Mouse (Mus musculus) kidney, embryonic 15.5 days (tissue): Measurements from ENCODE around the gene Rabepk. TPM values are rescaled to one million over a fixed set of nuclear protein-coding genes. Genes with fewer than 3 reads are reported as not detected.

Experiments
- polyA plus RNA-seq: library from polyadenylated mRNA; unstranded; fragments of >200 nt; fragmentation: Nextera tagmentation; extraction: Ambion mirVana; gene quantifications from 2 replicates; pipeline ENCODE4 v1.2.1, GENCODE M21; 2015

Gene Rabepk
- polyA plus RNA-seq, 1 experiment from 2014 or later: 36.3 TPM

Other genes starting within 250 kb of the Rabepk start
- 81.3 and 84.6 TPM in 2 replicates for gene Gapvd1, start 44.7 kb downstream of the Rabepk start, polyA plus RNA-seq
- 989 and 1,038 TPM in 2 replicates for gene Hspa5, start 27.9 kb downstream of the Rabepk start, polyA plus RNA-seq
- 79.3 and 82.0 TPM in 2 replicates for gene Fbxw2, start 26.4 kb upstream of the Rabepk start, polyA plus RNA-seq
- 0.16 TPM in 1 of 2 replicates, not detected in the other for gene Gm34653, start 33.1 kb upstream of the Rabepk start, polyA plus RNA-seq
- 10.1 and 10.9 TPM in 2 replicates for gene Cutal, start 74.5 kb upstream of the Rabepk start, polyA plus RNA-seq
- gene Psmd5, start 75.1 kb upstream of the Rabepk start, polyA plus RNA-seq: 116 and 128 TPM in 2 replicates
- gene Phf19, start 114.1 kb upstream of the Rabepk start, polyA plus RNA-seq: 24.6 and 26.3 TPM in 2 replicates
- gene Traf1, start 161.9 kb upstream of the Rabepk start, polyA plus RNA-seq: 23.2 and 25.4 TPM in 2 replicates